Mouse (Mus musculus) brain, embryonic 14.5 days (tissue): Measurements from ENCODE around the gene 4930539E08Rik. TPM values are rescaled to one million over a fixed set of nuclear protein-coding genes. Genes with fewer than 3 reads are reported as not detected.

Experiments used
- DNase-seq: peaks from one replicate; pipeline ENCODE4 v3.0.0-alpha.2; 2011; ENCODE audit warnings: low read depth
- CTCF ChIP-seq: fragments of 200-500 bp; IDR thresholded peaks from 2 replicates; pipeline ENCODE4 v1.5.1; 2012; ENCODE audit warnings: inconsistent platforms, mild to moderate bottlenecking, moderate library complexity, borderline replicate concordance; ENCODE audit not compliant: insufficient read depth, insufficient read length; ENCODE audit errors: extremely low read depth
- POLR2A ChIP-seq: fragments of 200-500 bp; IDR thresholded peaks from 2 replicates; pipeline ENCODE4 v1.6.1; 2012; ENCODE audit warnings: mild to moderate bottlenecking, inconsistent platforms, borderline replicate concordance; ENCODE audit not compliant: poor library complexity, insufficient read depth, insufficient read length, severe bottlenecking; ENCODE audit errors: extremely low read depth
- polyA plus RNA-seq: library from polyadenylated mRNA; depleted of rRNA; stranded (reverse); fragments of >200 nt; gene quantifications from 2 replicates; pipeline ENCODE4 v1.2.3, GENCODE M21; 2012; rRNA removed

4930539E08Rik gene
- polyA plus RNA-seq, 1 experiment, result 0.98 TPM

DNA sequence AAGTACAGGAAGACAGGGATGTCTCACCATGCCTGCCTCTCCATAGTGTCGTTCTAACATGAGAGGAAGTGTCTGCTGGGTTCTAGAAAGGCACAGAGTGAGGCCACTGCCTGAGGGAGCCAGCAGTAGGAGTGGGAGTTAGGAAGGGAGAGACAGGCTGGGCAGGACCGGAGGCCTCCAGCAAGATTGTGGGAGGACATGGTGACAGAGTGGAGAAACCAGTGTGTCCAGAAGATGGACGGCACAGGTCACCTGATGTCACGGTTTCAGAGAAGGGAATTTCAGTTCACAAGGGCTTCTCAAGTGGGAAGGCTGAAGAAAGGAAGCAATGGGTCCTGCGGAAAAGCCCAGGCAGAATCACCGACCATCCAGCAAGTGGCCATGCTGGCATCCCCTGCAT lies 50.7 kb downstream of the 4930539E08Rik start:
- TF ChIP-seq CTCF, result no peak
- no peak for TF ChIP-seq POLR2A
- no peak for DNase-seq

DNA sequence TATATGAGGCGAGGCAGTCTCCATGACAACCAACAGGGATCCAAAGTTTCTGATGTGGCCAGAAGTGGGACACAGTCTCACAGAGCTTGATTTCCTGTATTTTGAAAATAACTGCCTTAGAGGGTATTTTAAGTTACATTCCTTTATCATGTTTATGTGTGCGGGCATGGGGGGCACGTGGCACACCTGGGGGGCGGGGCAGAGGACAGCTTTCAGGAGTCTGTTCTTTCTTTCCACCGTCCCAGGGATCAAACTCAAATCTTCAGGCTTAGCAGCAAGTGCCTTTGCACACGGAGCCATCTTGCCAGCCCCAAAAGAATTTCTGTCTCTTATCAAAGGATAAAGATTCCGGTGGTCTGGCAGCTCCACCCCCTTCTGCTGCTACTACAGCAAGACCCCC lies 51.2 kb downstream of the 4930539E08Rik start:
- no peak for TF ChIP-seq POLR2A
- TF ChIP-seq CTCF, result no peak
- no peak for DNase-seq

DNA sequence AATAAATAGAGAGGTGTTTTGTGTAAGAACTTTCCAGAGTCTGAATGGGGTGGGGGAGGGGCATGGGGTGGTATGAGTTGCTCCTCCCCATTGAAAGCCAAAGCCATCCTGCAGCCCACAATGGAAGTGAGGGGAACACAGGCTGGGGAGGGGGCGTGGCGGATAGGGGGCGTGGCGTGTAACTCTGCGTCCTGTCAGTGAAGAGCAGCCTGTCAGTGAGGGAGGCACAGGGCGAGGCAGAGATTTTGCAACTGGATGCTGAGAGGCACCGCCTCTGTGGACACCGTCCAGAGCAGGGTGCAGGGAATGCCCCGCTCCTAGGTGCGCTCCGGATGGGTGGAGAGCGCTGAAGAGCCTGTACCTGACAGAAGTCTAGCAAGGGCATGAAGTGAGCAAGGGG lies 56.9 kb downstream of the 4930539E08Rik start, which contains the start of gene Pnpla1:
Gene Pnpla1 (plus strand): TSS at position 207 of the 400 bp plus-strand sequence.
- DNase-seq, result no peak
- no peak for TF ChIP-seq POLR2A
- TF ChIP-seq CTCF, result no peak

DNA sequence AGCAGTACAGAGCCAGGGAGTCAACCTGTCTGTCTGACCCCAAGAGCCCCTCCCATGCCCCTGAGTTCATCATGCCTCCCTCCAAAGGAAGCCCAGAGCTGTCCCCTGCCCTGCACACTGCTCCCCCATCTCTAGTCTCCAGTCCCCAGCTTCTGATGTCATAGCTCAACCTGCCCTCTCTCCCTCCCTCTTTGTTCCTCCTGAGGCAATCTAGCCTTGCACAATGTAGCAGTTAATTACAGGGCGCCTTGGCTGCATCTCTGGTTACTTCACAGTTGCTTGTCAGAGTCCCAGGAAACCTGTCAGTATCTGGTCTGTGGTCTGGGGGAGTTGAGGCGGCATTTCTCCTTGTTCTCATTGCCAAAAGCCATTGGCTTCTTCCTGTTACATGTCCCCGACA lies 59.1 kb downstream of the 4930539E08Rik start:
- TF ChIP-seq CTCF (no peak), POLR2A (no peak)

DNA sequence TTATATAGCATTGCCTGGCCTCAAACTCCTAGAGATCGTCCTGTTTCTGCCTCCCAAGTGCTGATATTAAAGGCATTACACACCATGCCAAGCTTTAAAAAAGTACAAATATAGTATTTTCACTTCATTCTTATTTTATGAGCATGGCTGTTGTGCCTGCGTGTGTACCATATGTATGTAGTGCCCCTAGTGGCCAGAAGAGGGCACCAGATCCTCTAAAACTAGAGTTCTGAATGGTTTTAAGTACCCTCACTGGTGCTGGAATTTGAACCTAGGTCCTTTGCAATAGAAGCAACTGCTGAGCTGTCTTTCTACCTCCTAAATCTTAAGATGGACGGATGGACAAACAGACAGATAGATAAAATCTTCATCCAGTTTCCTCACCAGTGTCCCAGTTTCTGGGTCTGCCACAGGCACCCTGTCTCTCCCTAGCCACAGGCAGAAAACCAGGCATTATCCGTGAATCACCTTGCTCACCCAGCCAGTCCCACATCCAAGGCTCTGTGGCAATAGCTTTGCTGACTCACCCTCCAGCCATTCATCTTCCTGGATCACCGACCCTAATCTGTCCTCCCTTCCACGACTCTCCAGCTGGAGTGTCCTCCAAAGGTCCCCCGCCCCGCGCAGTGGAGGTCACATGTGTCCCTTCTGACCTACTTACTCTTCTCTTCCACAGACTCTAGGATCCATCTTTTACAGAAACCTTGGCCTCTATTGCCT lies 59.8 kb downstream of the 4930539E08Rik start:
- no peak for TF ChIP-seq POLR2A
- TF ChIP-seq CTCF, result peak; percentile 38; the same call in 1 of the 2 replicates
- no peak for DNase-seq

More for the DNA sequence above, 59.1 kb downstream of the 4930539E08Rik start:
- DNase-seq, result peak; percentile 17

DNA sequence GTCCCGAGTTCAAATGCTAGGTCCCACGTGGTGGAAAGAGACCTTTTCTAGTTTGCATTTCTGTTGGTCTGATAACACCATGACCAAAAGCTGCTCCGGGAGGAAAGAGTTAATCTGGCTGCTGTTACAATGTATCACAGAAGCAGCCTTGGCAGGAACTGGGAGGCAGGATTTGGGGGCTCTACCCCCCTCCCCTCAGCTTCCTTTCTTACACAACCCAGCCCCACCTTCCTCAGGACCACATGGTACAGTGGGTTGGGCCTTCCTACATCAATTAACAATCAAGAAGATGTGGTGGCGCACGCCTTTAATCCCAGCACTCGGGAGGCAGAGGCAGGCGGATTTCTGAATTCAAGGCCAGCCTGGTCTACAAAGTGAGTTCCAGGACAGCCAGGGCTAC lies 60.7 kb downstream of the 4930539E08Rik start:
- no peak for TF ChIP-seq POLR2A
- TF ChIP-seq CTCF, result no peak
- no peak for DNase-seq

DNA sequence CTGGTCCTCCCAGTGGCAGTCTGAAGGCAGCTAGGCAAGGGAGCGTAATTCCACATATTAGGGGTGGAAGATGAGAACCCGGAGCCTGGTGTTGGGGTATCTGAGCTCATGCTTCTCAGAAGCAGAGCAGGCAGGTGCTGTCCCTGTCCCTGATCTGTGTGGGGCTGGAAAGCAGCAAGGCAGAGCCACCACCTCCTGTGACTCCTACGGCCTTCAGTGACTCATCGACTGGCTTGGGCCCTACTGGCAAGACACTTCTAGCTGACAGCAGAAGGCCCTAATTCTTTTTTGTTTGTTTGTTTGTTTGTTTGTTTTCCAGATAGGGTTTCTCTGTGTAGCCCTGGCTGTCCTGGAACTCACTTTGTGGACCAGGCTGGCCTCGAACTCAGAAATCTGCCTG lies 64.6 kb downstream of the 4930539E08Rik start:
- DNase-seq, result no peak
- no peak for TF ChIP-seq POLR2A
- no peak for TF ChIP-seq CTCF

DNA sequence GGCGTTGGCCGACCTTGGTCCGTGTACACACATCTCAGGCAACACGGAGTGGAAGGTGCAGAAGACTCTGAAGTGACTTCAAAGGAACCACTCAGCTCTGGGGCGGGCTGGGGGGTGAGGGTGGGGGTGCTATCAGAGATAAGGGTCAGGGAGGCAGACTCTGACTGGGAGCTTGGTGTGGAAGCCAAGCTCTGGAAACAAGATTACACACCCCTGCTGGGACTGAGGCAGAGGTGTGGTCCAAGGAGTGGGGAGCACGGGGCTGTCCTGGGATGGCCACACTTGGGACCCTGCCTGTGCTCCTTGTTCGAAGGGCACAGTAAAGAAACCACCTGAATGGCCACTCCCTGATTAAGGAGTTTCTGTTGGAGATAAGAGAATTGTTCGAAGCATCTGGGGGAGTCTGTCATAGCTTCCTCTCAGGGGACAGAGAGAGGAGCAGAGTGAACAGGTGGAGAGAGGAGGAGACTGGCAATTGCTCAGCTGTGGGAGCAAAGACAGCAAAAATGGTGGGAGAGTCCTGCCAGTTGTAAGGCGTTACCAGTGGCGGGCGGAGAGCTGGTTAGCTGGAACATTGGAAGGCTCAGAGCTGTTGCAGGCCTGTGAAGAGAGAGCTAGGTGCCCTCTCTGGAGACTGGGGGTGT lies 68.0 kb downstream of the 4930539E08Rik start:
- no peak for DNase-seq
- TF ChIP-seq POLR2A (no peak), CTCF (no peak)

Other genes starting within 250 kb of the 4930539E08Rik start
- gene Slc26a8, start 225.1 kb downstream of the 4930539E08Rik start, polyA plus RNA-seq, result 3.1 and 3.2 TPM in 2 replicates
- gene Mapk14, start 224.0 kb downstream of the 4930539E08Rik start, polyA plus RNA-seq, result 64.7 and 66.2 TPM in 2 replicates
- gene AC170998.1, start 189.2 kb downstream of the 4930539E08Rik start, polyA plus RNA-seq, result 0.53 and 0.89 TPM in 2 replicates
- gene Mapk13, start 146.0 kb downstream of the 4930539E08Rik start, polyA plus RNA-seq, result 1.3 and 2.1 TPM in 2 replicates
- gene Brpf3, start 114.2 kb downstream of the 4930539E08Rik start, polyA plus RNA-seq, result 46.1 and 47.5 TPM in 2 replicates
- gene Pnpla1, start 56.9 kb downstream of the 4930539E08Rik start, polyA plus RNA-seq, result 0.23 TPM in 1 of 2 replicates, not detected in the other
- not detected in 2 replicates for gene Pxt1, start 28.5 kb upstream of the 4930539E08Rik start, polyA plus RNA-seq
- gene Kctd20, start 36.6 kb upstream of the 4930539E08Rik start, polyA plus RNA-seq, result 73.1 and 75.8 TPM in 2 replicates
- gene Stk38, start 92.7 kb upstream of the 4930539E08Rik start, polyA plus RNA-seq, result 107 and 125 TPM in 2 replicates
- 330 and 391 TPM in 2 replicates for gene Srsf3, start 117.3 kb upstream of the 4930539E08Rik start, polyA plus RNA-seq
- gene Cdkn1a, start 175.7 kb upstream of the 4930539E08Rik start, polyA plus RNA-seq, result 23.9 and 28.9 TPM in 2 replicates
- 0.23 and 0.49 TPM in 2 replicates for gene Rab44, start 198.8 kb upstream of the 4930539E08Rik start, polyA plus RNA-seq